Mouse (Mus musculus) intestine, embryonic 16.5 days (tissue): ENCODE data around the gene Plb1. TPM values are rescaled to one million over a fixed set of nuclear protein-coding genes. Genes with fewer than 3 reads are reported as not detected.

Experiments
- ATAC-seq: fragments of 200-750 bp; cut with Nextera tagmentation; 2 replicates; pipeline ENCODE4 v1.8.0; 2017; ENCODE audit warnings: moderate TSS enrichment, moderate library complexity
- H3K27ac ChIP-seq: fragments of 300-500 bp; sonication (generic); 2 replicates; pipeline ENCODE4 v1.5.1; 2014; ENCODE audit warnings: mild to moderate bottlenecking, low read length
- H3K27me3 ChIP-seq: fragments of 300-500 bp; sonication (generic); replicated peaks from 2 replicates; pipeline ENCODE4 v1.6.1; 2014; ENCODE audit warnings: low read length, control low read depth, mixed read lengths; ENCODE audit not compliant: control insufficient read depth, insufficient read depth
- H3K36me3 ChIP-seq: fragments of 300-500 bp; sonication (generic); 2 replicates; pipeline ENCODE4 v1.6.1; 2014; ENCODE audit warnings: low read length, control low read depth; ENCODE audit not compliant: control insufficient read depth, insufficient read depth
- H3K4me1 ChIP-seq: fragments of 300-500 bp; sonication (generic); 2 replicates; pipeline ENCODE4 v1.6.1; 2014; ENCODE audit warnings: low read length, control low read depth, mixed read lengths; ENCODE audit not compliant: control insufficient read depth, insufficient read depth
- H3K4me2 ChIP-seq: fragments of 300-500 bp; sonication (generic); 2 replicates; pipeline ENCODE4 v1.6.1; 2014; ENCODE audit warnings: low read depth, low read length, control low read depth
- H3K4me3 ChIP-seq: fragments of 300-500 bp; sonication (generic); 2 replicates; pipeline ENCODE4 v1.5.1; 2014; ENCODE audit warnings: mild to moderate bottlenecking, low read length
- H3K9ac ChIP-seq: fragments of 300-500 bp; sonication (generic); 2 replicates; pipeline ENCODE4 v1.6.1; 2014; ENCODE audit warnings: low read depth, low read length
- H3K9me3 ChIP-seq: fragments of 300-500 bp; sonication (generic); 2 replicates; pipeline ENCODE4 v1.6.1; 2016; ENCODE audit warnings: low read length, control low read depth; ENCODE audit not compliant: control insufficient read depth
- WGBS: fragments of 180-500 bp; shearing (Covaris S2); extraction: QIAGEN DNeasy Blood & Tissue Kit; methylation state at CpG from one replicate; pipeline ENCODE4 v1.1.7; 2014; 5-methylcytosine and 5-hydroxymethylcytosine counted together
- polyA plus RNA-seq: library from polyadenylated mRNA; unstranded; fragments of >200 nt; fragmentation: Nextera tagmentation; extraction: Ambion mirVana; gene quantifications from 2 replicates; pipeline ENCODE4 v1.2.1, GENCODE M21; 2015

The Plb1 gene
- polyA plus RNA-seq, 1 experiment from 2014 or later, result 1.3 TPM

GRCm38 (mm10) chr5:32394586-32394985 is 162.1 kb downstream of the Plb1 start:
- ATAC-seq, result no peak
- no peaks in the 10 kb centered on the region for H3K9me3 ChIP-seq
- H3K9ac ChIP-seq, result no peak overlapping the region
- H3K36me3 ChIP-seq, result no peaks in the 10 kb centered on the region
- no peak overlapping the region for H3K4me2 ChIP-seq
- no peak overlapping the region for H3K4me3 ChIP-seq
- peaks cover 10% of the 10 kb centered on the region for H3K4me1 ChIP-seq
- H3K27me3 ChIP-seq, result no peaks in the 10 kb centered on the region
- no peak overlapping the region for H3K27ac ChIP-seq
- WGBS, result 80% methylated on average over 3 of the region's 3 CpGs

- H3K4me2 ChIP-seq, result no peak overlapping the region
- H3K27ac ChIP-seq, result no peak overlapping the region
- 72% methylated on average over 9 of the region's 9 CpGs for WGBS
- H3K27me3 ChIP-seq, result no peaks in the 10 kb centered on the region
- peaks cover 10% of the 10 kb centered on the region for H3K4me1 ChIP-seq
- no peaks in the 10 kb centered on the region for H3K36me3 ChIP-seq
- no peaks in the 10 kb centered on the region for H3K9me3 ChIP-seq
- no peak overlapping the region for H3K4me3 ChIP-seq
- no peak overlapping the region for H3K9ac ChIP-seq
- ATAC-seq, result no peak
These were observed 162.8 kb downstream of the Plb1 start for GRCm38 (mm10) chr5:32395101-32395892.

- H3K9ac ChIP-seq, result no peak overlapping the region
- peaks cover 10% of the 10 kb centered on the region for H3K4me1 ChIP-seq
- no peak overlapping the region for H3K4me3 ChIP-seq
- no peaks in the 10 kb centered on the region for H3K9me3 ChIP-seq
- 67% methylated on average over 3 of the region's 3 CpGs for WGBS
- no peaks in the 10 kb centered on the region for H3K36me3 ChIP-seq
- no peak overlapping the region for H3K4me2 ChIP-seq
- ATAC-seq, result peak; percentile 51
- H3K27ac ChIP-seq, result peak overlapping the region; percentile 59; the same call in 1 of the 2 replicates
- H3K27me3 ChIP-seq, result no peaks in the 10 kb centered on the region
These were observed 165.2 kb downstream of the Plb1 start for GRCm38 (mm10) chr5:32397719-32398118.

GRCm38 (mm10) chr5:32400926-32401325 is 168.4 kb downstream of the Plb1 start:
- ATAC-seq, result peak; percentile 66; the same call in 1 of the 2 replicates
- 47% methylated on average over 2 of the region's 2 CpGs for WGBS
- H3K27ac ChIP-seq, result peak overlapping the region; percentile 14; the same call in 1 of the 2 replicates

GRCm38 (mm10) chr5:32403082-32403953 is 170.8 kb downstream of the Plb1 start:
- H3K36me3 ChIP-seq, result no peaks in the 10 kb centered on the region
- no peaks in the 10 kb centered on the region for H3K9me3 ChIP-seq
- H3K27me3 ChIP-seq, result no peaks in the 10 kb centered on the region
- no peak overlapping the region for H3K4me3 ChIP-seq
- peaks cover 5% of the 10 kb centered on the region for H3K4me1 ChIP-seq
- no peak overlapping the region for H3K4me2 ChIP-seq
- H3K27ac ChIP-seq, result no peak overlapping the region
- no peak for ATAC-seq
- 48% methylated on average over 9 of the region's 9 CpGs for WGBS
- H3K9ac ChIP-seq, result no peak overlapping the region

More at GRCm38 (mm10) chr5:32400926-32401325, 168.4 kb downstream of the Plb1 start:
- no peaks in the 10 kb centered on the region for H3K36me3 ChIP-seq
- no peaks in the 10 kb centered on the region for H3K27me3 ChIP-seq
- no peak overlapping the region for H3K9ac ChIP-seq
- peaks cover 14% of the 10 kb centered on the region for H3K4me1 ChIP-seq
- H3K4me2 ChIP-seq, result no peak overlapping the region
- H3K9me3 ChIP-seq, result no peaks in the 10 kb centered on the region
- no peak overlapping the region for H3K4me3 ChIP-seq

GRCm38 (mm10) chr5:32405199-32405855 is 172.8 kb downstream of the Plb1 start:
- WGBS, result 71% methylated on average over 4 of the region's 4 CpGs
- H3K4me2 ChIP-seq, result no peak overlapping the region
- ATAC-seq, result no peak
- H3K4me1 ChIP-seq, result peaks cover 4% of the 10 kb centered on the region; the same call in 1 of the 2 replicates
- H3K27ac ChIP-seq, result no peak overlapping the region
- no peak overlapping the region for H3K9ac ChIP-seq
- no peak overlapping the region for H3K4me3 ChIP-seq
- H3K27me3 ChIP-seq, result no peaks in the 10 kb centered on the region
- H3K36me3 ChIP-seq, result no peaks in the 10 kb centered on the region
- H3K9me3 ChIP-seq, result no peaks in the 10 kb centered on the region

- Histone ChIP-seq H3K4me3 (no peak overlapping the region), H3K9me3 (no peaks in the 10 kb centered on the region), H3K36me3 (no peaks in the 10 kb centered on the region), H3K9ac (no peak overlapping the region), H3K4me1 (peaks cover 12% of the 10 kb centered on the region), H3K4me2 (no peak overlapping the region), H3K27me3 (no peaks in the 10 kb centered on the region), H3K27ac (no peak overlapping the region)
- 70% methylated on average over 1 of the region's 1 CpGs for WGBS
- ATAC-seq, result no peak
These were observed 176.3 kb downstream of the Plb1 start for GRCm38 (mm10) chr5:32408771-32409170.

- no peak overlapping the region for H3K4me3 ChIP-seq
- H3K9ac ChIP-seq, result no peak overlapping the region
- H3K4me2 ChIP-seq, result no peak overlapping the region
- no peak overlapping the region for H3K27ac ChIP-seq
- no peak for ATAC-seq
- no peaks in the 10 kb centered on the region for H3K36me3 ChIP-seq
- WGBS, result 64% methylated on average over 2 of the region's 2 CpGs
- H3K4me1 ChIP-seq, result peaks cover 17% of the 10 kb centered on the region
- H3K27me3 ChIP-seq, result no peaks in the 10 kb centered on the region
- H3K9me3 ChIP-seq, result no peaks in the 10 kb centered on the region
These were observed 177.2 kb downstream of the Plb1 start for GRCm38 (mm10) chr5:32409747-32410146.
